Mouse (Mus musculus) spleen, postnatal 4 days (tissue): Measurements from ENCODE around the gene Armcx5.
"Not testable (repeated sequence)": the region's sequence is repeated elsewhere in the genome, so short reads cannot be mapped to it uniquely, and the experiment has no call there.

Experiments
- DNase-seq, 2 experiments: peaks; one replicate each; pipeline ENCODE4 v3.0.0; 2022; ENCODE audit warnings: low spot score in 2 of 2

Armcx5 gene

DNA sequence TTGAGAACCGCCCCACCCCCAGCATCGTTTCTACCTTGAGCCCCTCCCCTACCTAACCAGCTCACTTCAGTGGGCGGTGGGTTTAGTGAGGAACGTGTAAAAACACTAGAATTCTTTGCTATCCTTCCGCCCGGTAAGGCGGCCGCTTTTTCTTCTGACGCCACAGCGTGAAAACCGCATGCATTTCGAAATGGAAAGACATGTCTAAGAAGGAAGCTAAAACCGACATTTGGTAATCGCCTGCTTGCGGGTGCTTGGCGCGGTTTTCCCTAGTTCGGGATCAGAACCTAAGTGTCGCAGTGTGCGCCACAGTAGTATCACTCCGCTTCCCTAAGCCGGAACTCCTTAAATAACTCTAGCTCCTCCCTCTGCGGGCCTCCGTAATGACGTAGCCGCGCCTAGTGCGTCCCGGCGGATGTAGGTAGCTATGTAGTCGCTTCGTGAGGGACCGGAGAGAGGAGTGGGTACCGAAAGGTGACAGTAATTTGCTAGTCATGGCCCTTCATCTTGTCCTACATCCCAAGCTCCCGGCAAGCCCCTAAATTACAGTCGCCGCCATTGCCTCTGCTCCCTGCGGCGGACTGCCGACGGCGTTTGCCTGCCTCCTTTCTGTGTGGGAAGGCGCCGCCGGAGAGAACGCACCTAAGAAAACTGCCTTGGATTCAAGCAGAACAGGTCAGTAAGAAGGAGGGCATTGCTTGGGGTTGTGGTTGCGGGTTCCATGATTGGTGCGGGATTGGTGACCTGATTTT is at the start of gene Armcx5, which contains the start of gene Gprasp1:
Gene Armcx5 (plus strand): TSS at position 430 of the 752 bp plus-strand sequence.
Gene Gprasp1 (plus strand): TSS at position 430 of the 752 bp plus-strand sequence.
- DNase-seq: peak; percentile 76 to 84

DNA sequence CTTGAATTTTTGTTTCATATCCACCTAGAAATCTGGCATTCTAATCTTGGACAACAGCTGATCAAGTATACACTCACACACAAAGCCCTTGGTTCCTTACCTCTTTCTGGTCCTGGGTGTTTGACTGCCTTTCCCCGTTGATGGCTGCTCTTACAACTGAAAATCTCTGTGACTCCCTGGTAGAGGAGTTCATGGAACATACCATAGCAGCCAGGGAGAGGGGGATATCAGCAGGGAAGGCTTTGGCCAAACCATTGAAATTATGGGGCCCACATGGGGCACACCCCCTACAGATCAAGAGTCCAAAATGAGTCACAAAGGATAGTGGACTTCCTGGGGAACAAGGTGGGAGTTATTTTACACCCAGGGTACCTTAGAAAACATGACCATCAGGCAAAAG is 48.9 kb upstream of the Armcx5 start, which contains the start of gene Tcp11x2:
Gene Tcp11x2 (minus strand): TSS at position 158 of the 400 bp plus-strand sequence.
- no peak for DNase-seq

- no peak for DNase-seq
Observed at GRCm38 (mm10) chrX:135703111-135703510, 39.4 kb upstream of the Armcx5 start.

DNA sequence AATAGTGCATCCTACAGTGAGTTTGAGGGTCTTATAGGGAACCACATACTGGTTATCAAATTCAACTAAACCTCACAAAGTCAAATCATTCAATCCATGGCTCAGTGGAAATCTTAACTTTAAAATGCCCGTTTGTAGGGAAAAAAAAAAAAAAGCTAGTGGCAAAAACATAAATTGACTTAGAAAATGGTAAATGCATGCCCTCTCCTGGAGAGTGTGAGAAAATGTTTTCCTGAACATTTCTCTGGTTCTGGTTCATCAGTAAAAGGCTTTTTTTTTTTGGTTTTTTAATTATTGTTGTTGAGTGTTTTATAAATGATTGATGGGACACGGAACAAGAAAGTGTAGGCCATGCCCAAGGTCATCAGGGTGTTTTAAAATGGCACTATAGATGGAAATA is 38.2 kb upstream of the Armcx5 start:
- no peak for DNase-seq

- DNase-seq: no peak
Observed at GRCm38 (mm10) chrX:135712845-135713244, 29.7 kb upstream of the Armcx5 start.

- DNase-seq: no peak
Observed at GRCm38 (mm10) chrX:135725161-135725560, 17.4 kb upstream of the Armcx5 start, which contains the start of gene Tmsb15a. Gene Tmsb15a (minus strand): TSS chrX:135725261.

DNA sequence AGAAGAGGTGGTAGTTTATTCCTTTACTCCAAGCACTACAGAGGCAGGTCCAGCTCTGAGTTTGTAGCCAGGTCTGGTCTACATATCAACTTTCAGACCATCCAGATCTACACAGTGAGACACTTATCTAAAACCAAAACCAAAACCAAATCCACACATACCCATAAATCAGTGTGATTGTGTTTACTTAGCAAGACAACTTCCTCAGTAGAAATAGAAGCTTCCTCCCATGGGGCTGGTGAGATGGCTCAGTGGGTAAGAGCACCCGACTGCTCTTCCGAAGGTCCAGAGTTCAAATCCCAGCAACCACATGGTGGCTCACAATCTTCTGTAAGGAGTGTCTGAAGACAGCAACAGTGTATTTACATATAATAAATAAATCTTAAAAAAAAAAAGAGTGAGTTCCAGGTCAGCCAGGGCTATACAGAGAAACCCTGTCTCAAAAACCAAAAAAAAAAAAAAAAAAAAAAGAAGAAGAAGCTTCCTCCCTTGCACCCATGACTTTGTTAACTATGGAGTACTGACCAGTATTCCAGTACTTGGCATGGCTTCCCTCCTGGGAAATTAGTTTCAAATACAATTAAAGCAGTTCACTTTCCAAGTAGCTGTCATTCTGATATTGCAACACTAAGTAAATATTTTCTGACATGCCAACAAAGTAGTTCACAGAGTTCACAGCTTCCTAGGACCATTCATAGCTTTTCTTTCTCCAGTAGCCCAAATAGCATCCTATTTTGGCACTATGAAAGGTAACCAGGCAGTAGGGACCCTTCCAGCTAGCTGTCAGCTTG is 3.6 kb upstream of the Armcx5 start:
- DNase-seq: no peak

- no peak for DNase-seq
Observed at GRCm38 (mm10) chrX:135743056-135743355, 473 bp downstream of the Armcx5 start.

DNA sequence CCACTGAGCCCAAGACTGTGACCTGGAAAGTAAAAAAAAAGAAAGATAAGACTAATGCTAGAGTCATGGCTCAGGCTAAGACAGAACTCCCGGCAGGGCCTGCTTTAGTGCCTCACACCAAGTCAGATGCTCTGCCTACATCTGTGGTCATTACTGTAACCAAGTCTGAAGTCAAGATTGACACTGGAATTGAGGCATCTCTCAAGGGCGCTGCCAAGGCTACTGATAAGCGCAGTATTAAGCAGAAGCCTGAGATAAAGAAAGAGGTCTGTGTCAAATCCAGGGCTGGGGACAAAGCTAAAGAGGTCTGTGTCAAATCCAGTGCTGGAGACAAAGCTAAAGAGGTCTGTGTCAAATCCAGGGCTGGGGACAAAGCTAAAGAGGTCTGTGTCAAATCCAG is 2.8 kb downstream of the Armcx5 start:
- DNase-seq: not testable (repeated sequence)

DNA sequence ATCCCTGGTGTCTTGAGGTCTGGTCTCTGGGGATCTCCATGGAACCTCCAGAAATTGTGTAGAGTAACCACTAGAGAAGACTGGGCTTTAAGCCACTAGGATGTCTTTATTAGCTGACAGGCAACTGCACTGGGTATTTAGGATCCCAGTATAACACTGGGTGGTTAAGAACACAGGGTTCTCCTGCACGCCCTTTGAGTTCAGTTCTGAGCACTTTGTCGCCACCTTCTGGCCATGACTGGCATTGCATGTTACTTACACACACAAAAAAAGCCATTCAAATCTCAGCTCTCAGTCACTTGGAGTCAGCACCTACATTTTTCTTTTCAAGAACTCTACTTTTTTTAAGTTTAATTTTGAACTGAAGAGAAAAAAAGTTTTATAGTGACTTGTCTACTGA is 10.3 kb downstream of the Armcx5 start:
- peak; percentile 39 to 83 for DNase-seq

DNA sequence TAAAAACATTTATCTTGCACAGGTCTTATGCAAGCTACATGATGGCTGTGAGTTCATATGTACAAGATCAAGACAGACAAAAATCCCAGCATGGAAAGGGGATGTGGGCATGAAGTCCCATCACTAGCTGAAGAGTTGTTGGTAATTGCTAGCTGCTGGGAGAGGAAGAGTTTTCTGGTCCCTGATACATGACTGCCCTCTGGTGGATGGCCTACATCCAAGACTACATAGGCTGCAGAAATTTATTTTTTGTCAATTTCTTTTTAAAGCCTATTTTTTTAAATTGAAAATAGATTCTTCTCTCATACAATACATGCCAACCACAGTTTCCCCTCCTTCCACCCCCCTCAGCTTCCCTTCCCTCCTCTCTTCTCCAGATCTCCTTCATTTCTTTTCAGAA is 19.2 kb downstream of the Armcx5 start:
- no peak for DNase-seq

- DNase-seq: no peak
Observed at GRCm38 (mm10) chrX:135768043-135768548, 25.6 kb downstream of the Armcx5 start.

DNA sequence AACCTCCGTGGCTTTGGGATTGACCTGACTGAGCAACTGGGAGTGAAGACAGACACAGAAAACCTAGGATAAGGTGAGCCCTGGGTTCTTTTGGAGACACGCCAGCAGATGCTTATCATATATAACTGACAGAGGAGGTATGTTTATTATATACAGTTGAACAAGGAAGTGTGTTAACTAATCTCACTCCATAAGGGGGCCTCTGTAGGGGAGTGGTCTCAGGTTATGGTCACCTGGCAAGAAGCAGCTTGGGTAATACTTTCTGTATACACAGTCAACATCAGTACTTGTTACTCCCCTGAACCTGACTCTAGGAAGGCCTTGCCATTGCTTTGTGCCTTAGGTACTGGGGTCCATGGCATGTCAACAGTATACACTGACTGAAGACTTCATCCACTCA is 26.0 kb downstream of the Armcx5 start:
- no peak for DNase-seq

- no peak for DNase-seq
Observed at GRCm38 (mm10) chrX:135791536-135791935, 49.0 kb downstream of the Armcx5 start.

- DNase-seq: no peak
Observed at GRCm38 (mm10) chrX:135792326-135792725, 49.8 kb downstream of the Armcx5 start.

- peak in 1 of 2 experiments; percentile 63 for DNase-seq
Observed at GRCm38 (mm10) chrX:135795591-135796304, 53.2 kb downstream of the Armcx5 start.

DNA sequence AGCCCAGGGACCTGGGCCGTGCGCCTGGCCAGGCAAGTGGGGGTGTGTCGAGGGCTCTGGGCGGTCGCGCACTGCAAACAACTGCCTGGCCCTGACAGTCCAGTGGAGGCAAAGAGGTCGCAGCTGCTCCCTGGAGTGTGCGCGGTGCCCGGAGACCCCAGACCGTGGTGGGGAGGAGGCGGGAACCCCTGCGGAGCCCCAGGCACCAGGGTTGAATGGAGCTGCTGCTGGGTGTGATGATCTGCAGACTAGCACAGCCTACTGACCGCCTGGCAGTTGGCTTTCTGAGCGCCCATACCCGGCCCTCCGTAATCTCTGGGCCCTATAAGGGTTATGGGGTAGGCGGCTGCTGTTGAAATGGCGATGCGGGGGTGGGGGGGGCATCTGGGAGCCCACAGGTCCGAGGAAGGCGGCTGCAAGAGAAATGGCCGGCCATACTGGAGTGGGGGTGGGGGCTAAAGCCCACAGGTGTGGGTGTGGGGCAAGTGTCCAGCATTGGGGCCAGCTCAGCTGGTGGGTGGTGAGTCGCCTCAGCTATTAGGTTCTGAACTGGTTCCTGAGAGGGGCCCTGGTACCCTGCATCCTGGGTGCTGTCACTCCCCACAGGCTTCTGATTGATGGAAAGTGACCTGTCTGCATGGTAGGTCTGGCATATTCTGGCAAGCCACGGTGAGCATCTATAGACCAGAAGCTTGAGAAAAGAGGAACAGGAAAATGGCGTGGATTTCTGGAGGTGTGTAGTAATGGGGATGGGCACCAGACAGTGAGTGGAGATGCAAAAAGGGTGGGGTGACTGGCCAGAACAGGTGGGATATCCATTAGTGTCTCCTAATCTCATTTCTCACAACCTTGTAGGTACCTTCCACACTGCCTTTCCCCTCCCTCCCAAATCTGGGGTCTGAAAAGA is 54.0 kb downstream of the Armcx5 start:
- DNase-seq: not testable (repeated sequence)
